Mouse (Mus musculus) brain, adult 2 months (tissue): ENCODE results near the gene Zcchc3.

Source experiments
- DNase-seq: peaks from one replicate; pipeline ENCODE4 v3.0.0; 2011; ENCODE audit warnings: low read depth, low spot score

Gene Zcchc3

DNA sequence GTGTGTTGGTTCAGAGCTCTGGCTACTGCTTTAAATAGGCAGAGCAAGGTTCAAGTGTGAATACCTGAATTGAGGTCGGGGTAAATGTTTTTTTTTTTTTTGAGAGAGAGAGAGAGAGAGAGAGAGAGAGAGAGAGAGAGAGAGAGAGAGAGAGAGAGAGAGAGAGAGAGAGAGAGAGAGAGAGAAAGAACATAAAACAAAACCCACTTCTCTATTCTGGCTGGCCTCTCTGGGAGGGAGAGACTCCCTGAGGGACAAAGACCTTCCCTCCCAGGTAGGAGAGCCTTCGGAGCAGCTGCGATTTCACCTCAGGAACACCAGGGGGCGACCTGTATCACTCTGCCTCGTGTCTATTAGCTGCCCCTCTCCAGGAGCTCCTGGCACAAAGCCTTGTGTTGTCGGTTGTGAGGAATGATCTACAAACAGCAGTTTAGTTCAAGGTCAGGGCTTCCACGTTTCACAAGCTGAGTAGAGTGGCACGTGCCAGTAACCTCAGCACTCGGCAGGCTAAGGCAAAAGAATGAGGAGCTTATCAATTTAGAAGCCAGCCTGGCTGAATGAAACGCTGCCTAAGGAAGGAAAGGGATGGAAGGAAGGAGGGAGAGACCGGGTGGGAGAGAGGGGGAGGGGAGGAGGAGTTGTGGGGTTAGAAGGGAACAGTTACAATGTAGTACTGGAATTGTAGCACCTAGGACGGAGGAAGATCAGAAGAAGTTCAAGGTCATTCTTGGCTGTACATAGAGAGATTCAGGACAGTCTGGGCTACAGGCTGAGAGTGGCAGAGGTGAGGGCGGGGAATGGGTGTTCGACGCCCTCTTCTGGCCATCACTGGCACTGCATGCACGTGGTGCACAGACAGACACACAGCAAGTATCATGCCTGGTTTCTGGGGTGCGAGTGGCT, 51.3 kb downstream of the Zcchc3 start:
- peak; percentile 85 for DNase-seq
